Mouse (Mus musculus) stomach, postnatal 0 days (tissue): ENCODE measurements at regions not wholly inside any gene's neighbourhood (a gene's known extent, or its start where the extent isn't known, plus 50 kb on each side); places are given as distances from the start of the nearest gene placed in this dataset.

Source experiments
- CTCF ChIP-seq: IDR thresholded peaks from 2 replicates; pipeline ENCODE4 v1.5.1; 2016; ENCODE audit warnings: antibody characterized with exemption, low read depth, mild to moderate bottlenecking, moderate library complexity
- EP300 ChIP-seq: optimal IDR thresholded peaks from 2 replicates; pipeline ENCODE3; 2016; ENCODE audit warnings: antibody characterized with exemption

- TF ChIP-seq CTCF, result no peak
- TF ChIP-seq EP300, result no peak
These were observed 88.5 kb upstream of the Ankrd1 start for GRCm38 (mm10) chr19:36208419-36208818.
